Mouse (Mus musculus) kidney, adult 11 months (tissue): ENCODE measurements at regions not wholly inside any gene's neighbourhood (a gene's known extent, or its start where the extent isn't known, plus 50 kb on each side); places are given as distances from the start of the nearest gene placed in this dataset.

Source experiments
- DNase-seq: peaks from one replicate; pipeline ENCODE4 v3.0.0; 2022

DNA sequence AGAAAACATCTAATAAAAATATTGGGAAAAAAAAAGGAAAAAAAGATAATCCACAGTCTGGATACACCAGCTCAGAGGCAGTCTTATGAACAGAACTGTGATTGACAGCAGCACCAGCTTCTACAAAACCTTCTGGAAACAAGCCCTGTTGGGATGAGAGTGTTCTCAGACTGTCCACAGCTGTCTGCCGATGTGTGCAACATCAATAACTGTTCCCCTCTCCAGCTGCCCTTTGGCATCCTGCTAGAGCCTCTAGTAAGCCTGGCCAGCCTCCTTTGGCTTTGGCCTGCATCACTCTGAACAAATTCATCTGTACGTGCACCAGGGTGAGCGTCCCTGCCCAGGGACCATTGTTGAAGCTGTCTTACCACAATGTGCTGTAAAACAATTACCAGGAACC lies 137.0 kb upstream of the Irs2 start:
- no peak for DNase-seq

DNA sequence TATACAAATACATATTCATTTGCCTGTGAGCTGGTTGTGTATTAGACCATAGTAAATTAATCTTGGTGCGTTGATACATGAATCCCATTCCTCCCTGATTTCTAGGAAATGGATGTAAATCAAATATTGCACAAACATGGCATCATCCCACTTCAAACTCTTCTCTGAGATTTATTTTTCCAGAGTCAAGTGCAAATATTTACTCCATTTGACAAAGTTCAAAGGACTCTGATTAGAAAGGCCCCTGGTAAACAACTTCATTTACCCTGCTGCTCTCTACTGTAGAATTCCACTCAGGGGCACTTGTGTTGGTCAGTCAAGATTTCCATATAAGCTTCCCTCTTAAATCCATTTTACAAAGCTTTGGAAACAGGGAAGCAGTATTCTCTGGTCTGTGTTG lies 132.3 kb upstream of the Irs2 start:
- no peak for DNase-seq

DNA sequence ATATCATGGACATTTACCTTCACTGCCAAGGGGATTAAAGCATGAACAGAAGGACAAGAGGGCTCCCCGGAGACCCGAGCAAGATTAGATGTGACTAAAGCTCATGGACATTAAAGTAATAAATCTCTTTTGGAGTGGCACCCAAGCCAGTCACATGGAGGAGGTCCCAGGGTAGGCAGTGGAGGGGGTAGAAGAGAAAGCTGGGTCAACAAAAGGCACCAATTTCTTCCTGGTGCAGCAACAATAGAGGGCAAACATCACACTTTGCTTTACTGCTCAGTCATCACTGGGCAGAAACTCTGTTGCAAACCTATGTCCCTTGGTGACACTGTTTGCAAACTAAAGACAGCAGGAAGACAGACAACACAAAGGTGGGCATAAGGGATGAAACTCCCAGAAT lies 131.0 kb upstream of the Irs2 start:
- DNase-seq: no peak

DNA sequence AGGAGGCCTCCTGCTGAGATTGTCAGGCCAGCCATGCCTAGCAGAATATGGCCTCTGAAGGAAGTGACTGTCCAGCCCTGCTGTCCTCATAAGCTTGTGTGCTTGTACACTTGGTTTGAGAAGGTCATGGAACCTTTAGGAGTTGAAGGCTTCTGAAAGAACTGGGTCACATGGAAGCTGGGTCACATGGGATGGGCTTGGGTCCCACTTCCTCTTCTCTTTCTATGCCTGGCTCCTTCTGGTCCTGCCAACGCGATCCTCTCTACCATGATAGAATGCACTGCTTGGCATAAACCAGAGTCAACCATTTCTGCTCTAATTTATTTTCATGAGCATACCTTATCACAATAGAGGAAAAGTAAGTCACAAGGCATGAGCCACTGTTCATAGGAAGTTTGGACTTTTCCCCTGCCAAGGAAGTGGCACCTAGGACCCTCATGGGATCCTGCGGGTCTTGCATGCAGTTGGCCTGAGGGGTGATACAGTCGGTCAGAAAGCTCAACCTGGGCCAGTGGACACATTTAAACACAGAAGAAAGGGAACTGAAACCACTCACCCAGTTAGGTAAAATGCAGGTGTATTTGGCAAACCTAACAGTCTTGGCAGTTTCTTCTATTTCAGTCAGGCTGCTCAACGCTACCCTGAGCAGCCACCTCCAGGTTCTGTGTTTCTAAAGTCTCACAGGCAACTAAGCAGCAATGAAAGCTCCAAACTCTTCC lies 130.2 kb upstream of the Irs2 start:
- DNase-seq: no peak

DNA sequence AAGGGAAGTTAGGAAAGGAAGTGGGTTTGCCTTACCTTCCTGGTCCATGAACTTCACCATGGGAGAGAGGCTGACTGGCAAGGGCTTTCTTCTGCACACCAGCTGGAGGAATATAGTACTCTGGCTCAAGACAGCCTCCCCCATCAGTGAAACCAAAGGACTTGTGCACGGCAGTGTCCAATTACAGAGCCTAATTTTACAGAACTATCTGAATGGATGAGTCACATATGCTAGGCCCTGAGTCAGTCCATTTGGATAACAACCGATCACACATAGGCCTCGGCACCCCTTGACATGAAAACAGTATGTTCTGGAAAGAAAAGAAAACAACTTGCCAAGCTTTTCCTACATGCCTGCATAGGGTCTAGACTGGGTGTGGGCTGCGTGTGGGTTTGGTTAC lies 128.3 kb upstream of the Irs2 start:
- DNase-seq: no peak

DNA sequence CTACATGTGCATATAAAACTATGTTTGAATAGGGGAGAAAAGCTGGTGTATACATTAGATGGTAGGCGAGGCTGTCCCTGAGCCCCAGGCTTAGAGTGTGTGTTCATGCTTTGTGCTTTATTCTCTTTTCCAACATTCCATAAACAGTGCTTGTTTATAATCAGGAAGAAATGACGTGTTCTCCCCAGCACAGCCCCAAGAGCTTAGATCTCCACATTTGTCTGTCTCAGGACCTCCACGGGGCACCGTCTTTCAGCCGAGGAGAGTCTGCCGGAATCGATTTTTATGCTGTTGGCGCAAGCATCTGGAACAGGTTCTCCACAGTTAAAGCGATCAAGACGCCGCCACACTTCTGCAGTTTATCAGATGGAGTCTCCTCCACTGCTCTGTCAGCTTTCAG lies 126.9 kb upstream of the Irs2 start:
- DNase-seq: no peak

DNA sequence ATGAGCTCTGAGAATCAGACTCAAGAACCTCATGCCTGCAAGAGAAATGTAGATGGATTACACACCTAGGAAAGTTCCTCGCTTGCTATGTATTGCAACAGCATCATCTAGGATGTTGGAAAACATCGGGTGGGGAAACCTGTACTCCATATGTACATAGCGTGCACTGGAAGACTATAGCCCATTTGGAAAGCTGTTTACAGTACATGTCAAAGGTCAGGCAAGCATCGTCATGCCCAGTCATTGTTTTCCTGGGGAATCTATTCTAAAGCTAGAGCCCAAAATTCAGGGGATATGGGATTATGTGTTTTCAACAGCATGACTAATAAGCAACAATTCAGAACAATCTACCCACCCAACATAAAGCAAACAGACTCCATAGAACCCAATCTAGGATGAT lies 126.3 kb upstream of the Irs2 start:
- no peak for DNase-seq

DNA sequence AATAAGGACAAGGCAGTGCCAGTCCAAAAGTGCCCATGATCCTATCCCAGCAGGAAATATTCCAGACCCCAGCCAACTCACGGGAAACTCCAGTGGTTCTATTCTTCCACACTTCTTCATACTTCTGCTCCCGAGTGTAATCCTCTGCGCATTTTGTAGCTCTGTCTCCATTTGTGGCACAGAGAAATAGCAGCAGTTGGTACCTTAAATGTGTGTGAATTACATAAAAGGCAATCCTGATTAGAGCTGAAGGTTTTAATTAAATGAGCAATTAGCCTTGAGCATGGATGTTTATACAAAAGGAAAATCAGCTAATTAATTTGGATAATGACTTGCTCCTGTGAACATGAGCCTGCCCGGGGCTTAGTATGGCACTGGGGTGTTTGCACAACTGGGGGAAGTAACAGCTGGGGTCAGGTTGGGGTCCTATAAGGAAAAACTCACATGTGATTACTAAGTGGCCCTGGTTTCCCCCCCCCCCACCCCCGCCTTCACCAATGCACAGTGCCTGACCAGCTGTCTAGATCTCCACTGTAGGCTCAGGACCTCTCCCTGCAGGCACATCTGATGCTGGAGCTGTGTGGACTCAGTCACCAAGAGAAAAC lies 110.9 kb upstream of the Irs2 start:
- no peak for DNase-seq

DNA sequence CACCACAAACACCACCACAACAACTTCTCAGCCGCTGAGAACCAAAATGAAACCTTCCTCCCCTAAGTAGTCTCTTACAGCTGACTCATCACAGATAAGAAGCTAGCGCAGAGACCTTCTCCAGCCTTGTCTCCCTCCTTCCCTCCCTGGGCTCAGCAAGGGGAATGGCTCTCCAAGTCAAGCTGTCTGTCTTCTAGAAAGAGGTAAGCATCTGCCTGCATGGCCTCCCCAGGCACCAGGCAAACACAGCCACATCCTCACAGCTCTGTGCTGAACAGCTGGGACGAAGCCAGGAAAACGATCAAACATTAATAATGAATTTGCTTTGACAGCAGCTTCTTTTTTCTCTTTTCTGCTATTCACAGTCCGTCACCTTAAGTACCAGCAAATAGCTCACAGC lies 108.3 kb upstream of the Irs2 start:
- no peak for DNase-seq

DNA sequence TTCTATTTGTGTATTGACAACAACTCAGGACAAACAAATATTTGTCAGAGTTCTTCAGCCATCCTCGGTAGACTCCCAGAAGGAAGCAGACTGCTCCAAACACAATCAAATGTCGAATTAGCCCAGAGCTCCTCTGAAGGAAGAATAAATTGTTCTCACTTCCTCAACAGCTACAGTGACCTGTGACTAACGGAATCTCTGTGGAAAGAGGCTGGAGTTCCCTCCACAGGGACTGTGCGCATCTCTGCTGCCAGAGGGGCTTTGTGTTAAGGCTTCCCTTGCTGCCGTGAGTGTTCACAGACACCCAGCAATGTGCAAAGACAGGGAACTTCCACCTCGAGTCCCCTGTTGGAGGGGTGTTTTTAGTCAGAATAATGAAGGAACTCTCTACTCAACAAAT lies 107.0 kb upstream of the Irs2 start:
- DNase-seq: no peak

DNA sequence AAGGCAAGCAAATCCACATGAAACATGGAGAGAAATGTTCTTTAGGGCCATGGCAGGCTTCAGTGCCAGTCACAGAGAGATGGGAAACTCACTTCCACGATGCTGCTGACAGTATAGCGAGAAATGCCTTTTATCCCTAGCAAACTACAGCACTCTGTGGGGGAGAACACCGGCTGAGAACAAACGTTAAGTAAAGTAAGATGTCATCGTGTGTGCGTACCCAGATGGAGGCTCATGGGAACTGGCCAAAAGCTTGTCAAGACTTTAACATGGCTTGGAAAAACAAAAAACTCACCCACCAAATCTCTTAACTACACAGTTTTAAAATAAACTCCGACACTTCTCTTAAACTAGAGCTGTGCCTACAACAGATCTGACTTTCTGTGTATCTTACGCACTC lies 106.3 kb upstream of the Irs2 start:
- DNase-seq: no peak

DNA sequence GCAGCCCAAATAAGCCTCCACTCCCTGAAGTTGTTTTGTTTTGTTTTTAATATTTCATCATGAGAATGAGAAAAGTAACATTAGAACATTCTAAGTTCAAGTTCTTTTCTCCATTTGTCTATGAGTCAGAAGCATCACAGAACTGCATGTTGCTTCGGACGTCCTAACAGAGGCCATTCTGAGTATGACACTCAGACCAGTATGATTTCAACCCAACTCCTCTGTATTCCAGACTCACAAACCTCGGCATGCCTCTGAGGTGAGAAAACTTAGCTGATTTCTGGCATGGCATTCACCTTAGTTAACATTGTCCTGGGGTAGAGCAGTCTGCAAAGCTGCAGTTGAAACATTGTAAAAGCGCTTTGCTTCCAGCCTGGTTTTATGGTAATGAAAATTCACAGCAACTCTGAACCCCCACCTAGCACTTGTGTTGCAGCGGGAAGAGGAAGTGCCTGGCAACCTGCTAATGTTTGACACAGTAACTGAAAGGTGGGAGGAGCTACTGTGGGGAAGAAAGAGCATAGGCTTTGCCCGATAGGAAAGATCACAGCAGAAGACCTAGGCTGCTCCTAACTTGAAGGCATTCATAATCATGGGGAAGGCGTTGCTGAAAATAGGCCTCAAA lies 104.8 kb upstream of the Irs2 start:
- peak; percentile 14 for DNase-seq

DNA sequence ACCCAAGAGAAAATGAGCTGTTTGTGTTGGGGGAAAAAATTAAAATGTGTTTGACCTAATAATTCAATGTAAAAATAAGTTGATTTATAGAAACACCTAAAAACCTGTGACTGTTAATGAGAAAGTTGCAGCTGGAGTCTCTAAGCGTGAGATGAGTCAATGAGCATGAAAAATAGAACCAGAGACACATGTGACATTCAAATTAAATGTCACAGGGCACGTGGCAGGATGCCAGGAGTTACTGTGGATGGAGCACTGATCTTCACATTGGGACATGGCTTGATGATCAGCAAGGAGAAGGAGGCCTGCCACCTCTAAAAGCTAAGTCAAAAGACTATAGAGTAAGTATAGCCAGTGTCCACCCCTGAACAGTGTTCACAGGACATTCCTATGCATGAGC lies 103.7 kb upstream of the Irs2 start:
- no peak for DNase-seq

DNA sequence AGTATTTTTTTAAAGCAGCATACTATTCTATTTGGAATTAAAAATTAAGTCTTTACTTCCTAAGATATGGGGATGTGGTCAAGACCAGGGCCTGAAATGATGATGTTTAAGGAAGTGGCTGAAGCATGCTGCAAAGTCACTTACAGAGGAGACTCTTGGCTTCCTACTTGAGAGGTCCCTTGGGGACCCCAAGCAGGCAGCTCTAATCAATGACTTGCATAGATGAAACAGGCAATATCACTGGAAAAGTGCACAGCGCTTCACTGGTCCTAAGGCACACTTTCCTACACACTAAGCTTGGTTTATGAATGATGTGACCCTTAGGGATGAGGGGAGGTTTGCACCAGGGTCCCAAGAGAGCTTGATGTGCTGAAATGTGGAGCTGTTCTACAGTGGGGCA lies 99.2 kb upstream of the Irs2 start:
- DNase-seq: no peak

DNA sequence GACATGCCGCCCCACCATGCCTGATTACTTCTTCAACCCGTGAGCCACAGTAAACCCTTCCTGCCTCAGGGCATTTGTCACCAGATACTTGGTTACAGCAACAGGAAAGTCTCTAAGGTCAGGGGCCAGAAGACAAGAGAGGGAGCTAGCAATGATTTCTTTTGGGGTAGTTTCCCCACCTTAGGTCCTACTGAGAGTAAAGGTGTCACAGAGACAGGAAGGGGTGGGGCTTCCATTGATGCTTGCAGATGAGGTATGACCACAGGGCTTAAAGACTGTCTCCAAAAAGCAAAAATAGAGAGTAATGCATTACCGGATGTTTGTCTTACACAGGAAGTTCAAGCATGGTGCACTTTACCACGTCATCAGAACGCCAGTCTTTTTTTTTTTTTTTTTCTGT lies 98.8 kb upstream of the Irs2 start:
- no peak for DNase-seq

DNA sequence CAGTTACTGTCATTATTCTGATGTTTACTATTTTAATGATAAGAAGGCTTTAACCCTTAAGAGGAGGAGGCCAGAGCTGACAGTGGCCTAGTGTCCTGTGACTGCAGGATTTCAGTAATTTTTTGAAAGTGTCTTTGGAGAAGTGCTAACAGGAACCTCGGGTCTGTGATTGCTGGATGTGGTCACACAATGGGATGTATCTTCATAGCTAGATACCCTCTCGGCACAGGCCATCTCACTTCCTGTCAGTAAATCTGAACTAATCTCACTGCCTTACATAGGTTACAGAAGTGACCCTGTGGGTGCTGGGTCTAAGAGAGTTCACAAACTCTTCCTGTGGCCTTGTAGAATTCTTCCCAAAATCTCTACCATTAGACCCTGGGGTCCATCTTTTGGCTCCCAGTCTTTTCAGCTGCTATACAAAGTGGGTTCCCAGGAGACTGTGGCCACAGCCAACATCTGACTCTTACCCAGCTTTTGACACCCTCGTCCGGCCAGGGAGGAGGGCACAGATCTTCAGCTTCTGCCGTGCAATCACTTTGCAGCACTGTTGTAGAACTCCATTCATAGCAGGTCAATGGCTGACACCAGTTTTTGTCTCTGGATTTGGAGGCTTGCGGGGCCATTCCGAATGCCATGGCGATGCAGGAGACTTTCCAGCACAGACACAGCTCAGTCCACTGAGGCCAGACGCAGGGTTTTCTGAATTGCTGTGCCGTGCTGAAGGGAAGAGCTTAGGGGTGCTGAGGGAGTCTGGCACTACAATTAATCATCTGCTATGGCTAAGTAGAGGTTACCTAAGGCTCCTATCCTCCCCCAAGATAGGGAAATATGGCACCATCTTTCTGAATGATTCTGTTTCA lies 95.7 kb upstream of the Irs2 start:
- DNase-seq: no peak

DNA sequence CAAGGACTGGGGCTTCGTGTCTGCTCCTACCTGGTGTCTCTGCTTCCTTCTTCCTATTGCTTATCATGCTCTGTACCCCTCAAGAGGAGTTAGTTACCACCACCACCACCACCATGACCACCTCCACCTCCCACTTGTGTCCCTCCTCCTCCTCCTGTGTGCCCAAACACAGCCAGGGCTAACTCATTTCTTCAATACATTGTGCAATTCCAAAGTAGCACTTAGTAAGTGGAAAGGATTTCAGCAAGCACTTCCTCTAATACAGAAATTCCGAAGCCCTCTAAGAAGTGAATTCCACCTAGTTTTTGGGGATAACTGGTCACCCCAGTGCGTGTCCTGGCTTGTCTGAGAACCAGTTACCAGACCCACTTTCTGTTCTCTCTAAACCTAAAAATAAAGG lies 92.1 kb upstream of the Irs2 start:
- DNase-seq: no peak

DNA sequence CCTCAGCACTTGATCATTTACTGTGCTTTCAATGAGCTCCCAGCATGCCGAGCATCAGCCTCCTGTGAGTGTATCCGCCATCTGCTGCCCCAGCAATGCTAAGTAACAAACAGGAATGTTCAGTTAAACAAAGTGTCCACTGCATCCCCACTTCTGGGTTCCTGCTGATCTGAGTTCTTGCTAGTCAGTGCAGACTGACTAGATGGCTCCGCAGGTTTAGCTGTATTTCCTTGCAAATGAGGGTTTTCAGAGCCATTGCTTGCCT lies 91.3 kb upstream of the Irs2 start:
- no peak for DNase-seq

DNA sequence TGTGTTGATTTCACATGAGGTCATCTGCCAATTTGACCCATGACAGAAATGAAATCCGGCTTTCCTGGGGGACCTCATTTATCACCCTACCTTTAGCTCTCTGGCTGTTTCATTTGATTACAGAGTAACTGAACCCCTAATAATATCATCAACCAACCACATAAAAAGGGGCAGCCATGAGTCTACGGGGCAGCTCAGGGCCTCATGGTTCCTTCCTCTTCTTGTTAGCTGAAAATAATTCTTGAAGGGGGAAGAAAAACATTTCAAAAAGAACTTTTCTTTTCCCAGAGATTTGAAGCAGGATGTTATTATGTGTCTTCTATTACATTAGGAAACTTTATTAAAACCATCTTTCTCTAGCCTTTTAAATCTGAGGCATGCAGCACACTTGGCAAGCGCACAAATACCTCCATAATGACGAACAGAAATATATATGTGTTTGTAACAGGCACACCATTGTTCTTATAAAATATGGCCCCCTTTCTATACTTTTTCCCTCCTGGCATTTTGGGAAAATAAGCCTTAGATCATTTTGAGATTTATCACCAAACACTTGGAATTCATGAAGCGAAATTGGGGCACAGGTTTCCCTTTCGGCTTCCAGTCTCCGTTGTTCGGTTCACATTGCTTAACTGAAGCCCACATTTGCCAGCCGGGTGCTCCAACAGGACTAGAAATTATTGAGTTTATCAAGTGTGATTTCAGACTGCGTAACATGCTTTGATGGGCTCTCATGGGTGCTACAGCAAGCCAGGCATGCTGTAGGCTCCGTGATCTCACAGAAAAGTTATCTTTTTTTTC lies 90.7 kb upstream of the Irs2 start:
- DNase-seq: no peak

DNA sequence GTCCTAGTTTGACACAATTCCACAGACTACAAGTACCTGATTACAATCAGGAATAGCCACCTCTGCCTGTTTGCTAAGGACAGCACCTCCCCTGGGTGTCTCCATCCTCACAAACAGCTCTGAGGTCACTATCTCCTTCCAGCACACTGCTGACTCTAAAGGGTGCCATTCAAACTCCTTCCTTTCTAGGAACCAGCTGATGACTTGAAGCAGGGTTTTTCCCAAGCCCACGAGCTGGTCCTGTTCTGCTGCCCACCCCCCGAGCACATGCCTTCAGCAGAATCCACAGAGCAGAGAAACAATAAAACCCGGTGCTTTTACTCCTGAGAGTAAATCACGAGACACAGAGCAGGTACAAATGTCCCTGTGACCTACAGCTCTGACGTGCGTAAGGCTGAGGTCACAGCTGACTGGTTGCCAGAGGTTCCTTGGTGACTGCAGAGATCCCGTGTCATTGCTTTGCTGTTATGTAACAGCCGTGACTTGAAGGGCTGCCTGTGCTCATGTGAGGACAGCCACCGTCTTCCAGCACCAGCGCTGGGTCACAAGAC lies 90.0 kb upstream of the Irs2 start:
- peak; percentile 88 for DNase-seq

DNA sequence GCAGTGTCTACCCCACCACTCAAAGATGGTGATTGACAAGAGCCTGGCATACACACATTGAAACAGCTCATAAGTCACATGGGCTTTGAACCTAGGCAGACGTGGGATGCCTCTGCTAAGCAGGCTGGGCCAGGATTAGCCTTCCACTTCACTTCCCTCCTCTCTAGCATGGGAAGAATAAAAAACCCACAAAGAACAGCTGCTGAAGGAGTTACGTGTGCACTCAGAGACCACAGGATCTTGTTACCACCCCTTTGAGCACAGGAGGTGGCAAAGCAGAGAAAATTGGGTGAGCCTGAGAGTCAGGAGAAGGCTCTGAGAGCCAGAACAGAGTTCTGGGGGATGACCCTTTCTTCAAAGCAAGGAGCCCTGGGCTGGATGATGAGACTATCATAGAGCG lies 89.6 kb upstream of the Irs2 start:
- DNase-seq: no peak

DNA sequence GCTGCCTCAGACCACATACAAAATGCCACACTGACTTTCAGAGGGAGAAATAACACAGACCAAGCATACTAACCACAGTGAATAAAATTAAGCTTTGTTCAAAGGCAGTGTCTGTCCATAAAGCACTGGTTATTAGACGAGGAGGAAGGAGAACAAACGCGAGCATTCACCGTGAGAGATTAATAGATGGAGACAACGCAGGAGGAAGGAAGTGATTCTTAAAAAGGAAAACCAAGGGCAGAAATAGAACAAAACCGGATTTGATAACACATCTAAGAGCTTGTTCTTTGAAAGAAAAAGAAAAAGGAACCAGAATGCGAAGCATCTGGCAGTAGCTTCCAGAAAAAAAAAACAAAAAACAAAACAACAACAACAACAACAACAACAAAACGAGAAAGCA lies 86.3 kb upstream of the Irs2 start:
- no peak for DNase-seq

DNA sequence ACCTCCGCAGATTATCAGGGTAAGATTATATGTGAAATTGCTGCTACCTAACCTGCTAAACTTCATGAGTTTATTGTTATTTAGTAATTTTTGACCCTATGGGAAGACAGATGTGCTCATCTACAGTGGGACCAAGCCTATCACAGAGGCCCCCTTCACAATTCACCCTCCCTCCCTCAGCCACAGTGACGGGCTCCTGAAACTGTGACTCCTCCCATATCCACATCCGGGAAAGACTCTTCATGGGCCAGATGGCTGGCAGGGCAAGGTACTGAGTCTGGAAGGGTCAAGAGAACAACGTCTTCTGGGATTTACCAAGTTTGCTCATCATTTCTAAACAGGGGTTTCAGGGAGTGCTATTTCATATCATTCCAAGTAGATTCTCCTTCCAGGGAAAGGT lies 84.1 kb upstream of the Irs2 start:
- no peak for DNase-seq
